Mouse (Mus musculus) midbrain, embryonic 15.5 days (tissue): Measurements from ENCODE around the gene Ufd1. TPM values are rescaled to one million over a fixed set of nuclear protein-coding genes. Genes with fewer than 3 reads are reported as not detected.
"Not testable (repeated sequence)": the region's sequence is repeated elsewhere in the genome, so short reads cannot be mapped to it uniquely, and the experiment has no call there.

Experiments
- ATAC-seq: fragments of 200-750 bp; cut with Nextera tagmentation; replicated peaks from 2 replicates; pipeline ENCODE4 v1.8.0; 2017; ENCODE audit warnings: moderate TSS enrichment
- H3K27ac ChIP-seq: fragments of 300-500 bp; sonication (generic); 2 replicates; pipeline ENCODE4 v1.5.1; 2015; ENCODE audit warnings: mild to moderate bottlenecking, inconsistent platforms
- H3K27me3 ChIP-seq: fragments of 300-500 bp; sonication (generic); replicated peaks from 2 replicates; pipeline ENCODE4 v1.6.1; 2015; ENCODE audit warnings: inconsistent platforms
- H3K36me3 ChIP-seq: fragments of 300-500 bp; sonication (generic); replicated peaks from 2 replicates; pipeline ENCODE4 v1.6.1; 2015; ENCODE audit warnings: inconsistent platforms
- H3K4me1 ChIP-seq: fragments of 300-500 bp; sonication (generic); 2 replicates; pipeline ENCODE4 v1.6.1; 2015; ENCODE audit warnings: inconsistent platforms
- H3K4me2 ChIP-seq: fragments of 300-500 bp; sonication (generic); 2 replicates; pipeline ENCODE4 v1.6.1; 2015; ENCODE audit warnings: inconsistent platforms, mild to moderate bottlenecking, moderate library complexity
- H3K4me3 ChIP-seq: fragments of 300-500 bp; sonication (generic); 2 replicates; pipeline ENCODE4 v1.5.1; 2015; ENCODE audit warnings: mild to moderate bottlenecking, inconsistent platforms
- H3K9ac ChIP-seq: fragments of 300-500 bp; sonication (generic); 2 replicates; pipeline ENCODE4 v1.6.1; 2015; ENCODE audit warnings: mild to moderate bottlenecking, inconsistent platforms
- H3K9me3 ChIP-seq: fragments of 300-500 bp; sonication (generic); 2 replicates; pipeline ENCODE4 v1.6.1; 2016; ENCODE audit warnings: inconsistent platforms
- WGBS: fragments of 180-500 bp; shearing (Covaris S2); methylation state at CpG from one replicate; pipeline ENCODE4 v1.1.7; 2015; ENCODE audit warnings: mixed read lengths; 5-methylcytosine and 5-hydroxymethylcytosine counted together
- polyA plus RNA-seq: library from polyadenylated mRNA; unstranded; fragments of >200 nt; fragmentation: Nextera tagmentation; extraction: Ambion mirVana; gene quantifications from 2 replicates; pipeline ENCODE4 v1.2.1, GENCODE M21; 2015

Ufd1 gene
- polyA plus RNA-seq, 1 experiment from 2014 or later: 122 TPM

DNA sequence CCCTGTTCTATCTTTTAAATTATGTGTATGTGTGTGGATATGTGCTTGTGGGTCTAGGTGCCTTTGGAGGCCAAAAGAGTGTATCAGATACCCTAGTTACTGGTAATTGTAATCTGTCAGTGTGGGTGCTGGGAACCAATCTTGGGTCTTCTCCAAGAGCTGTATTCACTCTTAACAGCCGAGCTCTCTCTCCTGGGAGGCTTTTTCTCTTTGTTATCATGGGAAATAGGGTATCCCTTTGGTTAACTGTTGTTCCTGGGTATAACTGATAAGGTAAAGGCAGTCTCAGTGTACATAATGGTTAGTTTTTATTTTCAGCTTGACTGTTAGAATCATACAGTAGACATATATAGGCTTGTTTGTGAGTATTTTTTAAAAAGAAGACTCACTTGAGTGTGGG lies 10.8 kb downstream of the Ufd1 start:
- H3K4me1 ChIP-seq: no peaks in the 10 kb centered on the region
- H3K9ac ChIP-seq: no peak overlapping the region
- no peak overlapping the region for H3K4me2 ChIP-seq
- H3K36me3 ChIP-seq: peaks cover 77% of the 10 kb centered on the region
- 87% methylated on average over 1 of the region's 1 CpGs for WGBS
- ATAC-seq: no peak
- no peak overlapping the region for H3K4me3 ChIP-seq
- no peaks in the 10 kb centered on the region for H3K9me3 ChIP-seq
- no peaks in the 10 kb centered on the region for H3K27me3 ChIP-seq
- H3K27ac ChIP-seq: no peak overlapping the region

GRCm38 (mm10) chr16:18822925-18823324 lies 11.3 kb downstream of the Ufd1 start:
- Histone ChIP-seq H3K4me2 (no peak overlapping the region), H3K27me3 (no peaks in the 10 kb centered on the region), H3K27ac (no peak overlapping the region), H3K9ac (no peak overlapping the region), H3K36me3 (peaks cover 81% of the 10 kb centered on the region), H3K9me3 (no peaks in the 10 kb centered on the region), H3K4me3 (no peak overlapping the region), H3K4me1 (no peaks in the 10 kb centered on the region)
- WGBS: 66% methylated on average over 4 of the region's 4 CpGs
- ATAC-seq: no peak

DNA sequence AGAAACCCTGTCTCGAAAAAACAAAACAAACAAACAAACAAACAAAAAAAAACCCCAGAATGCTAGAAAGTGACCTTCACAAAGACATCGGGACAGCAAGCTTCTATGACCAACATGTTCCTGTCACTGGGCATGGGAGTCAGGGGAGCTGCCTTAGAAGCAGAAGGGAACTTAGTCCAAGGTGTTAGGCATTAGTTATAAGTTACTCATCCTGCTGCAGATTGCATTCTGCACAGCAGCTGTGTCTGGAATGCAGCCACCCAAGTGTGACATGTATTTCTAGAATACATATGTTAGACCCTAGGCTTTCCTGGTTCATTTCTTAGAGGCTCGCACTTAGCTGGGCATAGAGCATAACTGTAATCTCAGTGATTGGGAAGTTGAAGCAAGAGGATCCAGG lies 17.1 kb downstream of the Ufd1 start:
- peaks cover 66% of the 10 kb centered on the region for H3K36me3 ChIP-seq
- H3K4me2 ChIP-seq: no peak overlapping the region
- H3K9me3 ChIP-seq: no peaks in the 10 kb centered on the region
- no peaks in the 10 kb centered on the region for H3K4me1 ChIP-seq
- H3K4me3 ChIP-seq: no peak overlapping the region
- 94% methylated on average over 3 of the region's 3 CpGs for WGBS
- no peak overlapping the region for H3K9ac ChIP-seq
- no peak overlapping the region for H3K27ac ChIP-seq
- ATAC-seq: no peak
- H3K27me3 ChIP-seq: no peaks in the 10 kb centered on the region

GRCm38 (mm10) chr16:18829102-18829501 lies 17.5 kb downstream of the Ufd1 start:
- 95% methylated on average over 6 of the region's 6 CpGs for WGBS
- peaks cover 64% of the 10 kb centered on the region for H3K36me3 ChIP-seq
- H3K27ac ChIP-seq: no peak overlapping the region
- ATAC-seq: no peak
- no peaks in the 10 kb centered on the region for H3K27me3 ChIP-seq
- H3K4me1 ChIP-seq: no peaks in the 10 kb centered on the region
- no peak overlapping the region for H3K9ac ChIP-seq
- no peak overlapping the region for H3K4me2 ChIP-seq
- H3K9me3 ChIP-seq: no peaks in the 10 kb centered on the region
- H3K4me3 ChIP-seq: no peak overlapping the region

- Histone ChIP-seq H3K27me3 (no peaks in the 10 kb centered on the region), H3K4me1 (peaks cover 14% of the 10 kb centered on the region), H3K9me3 (no peaks in the 10 kb centered on the region), H3K36me3 (peaks cover 27% of the 10 kb centered on the region), H3K27ac (no peak overlapping the region), H3K4me2 (no peak overlapping the region), H3K4me3 (no peak overlapping the region), H3K9ac (no peak overlapping the region)
- ATAC-seq: no peak
- 80% methylated on average over 2 of the region's 2 CpGs for WGBS
Observed at GRCm38 (mm10) chr16:18833486-18833885, 21.9 kb downstream of the Ufd1 start.

GRCm38 (mm10) chr16:18836073-18836467 lies 24.5 kb downstream of the Ufd1 start:
- peaks cover 14% of the 10 kb centered on the region for H3K4me1 ChIP-seq
- no peak overlapping the region for H3K27ac ChIP-seq
- peaks cover 12% of the 10 kb centered on the region for H3K36me3 ChIP-seq
- ATAC-seq: peak; percentile 67
- peak overlapping the region; percentile 80; the same call in 1 of the 2 replicates for H3K9ac ChIP-seq
- no peaks in the 10 kb centered on the region for H3K9me3 ChIP-seq
- peak overlapping the region; percentile 76 for H3K4me2 ChIP-seq
- H3K4me3 ChIP-seq: peak overlapping the region; percentile 74
- 27% methylated on average over 3 of the region's 3 CpGs for WGBS
- no peaks in the 10 kb centered on the region for H3K27me3 ChIP-seq

- Histone ChIP-seq H3K9me3 (no peaks in the 10 kb centered on the region), H3K4me2 (peak within 1 kb of the TSS; percentile 76), H3K27ac (peak within 1 kb of the TSS; percentile 82), H3K4me3 (peak within 1 kb of the TSS; percentile 74), H3K36me3 (peaks cover 10% of the 10 kb centered on the region), H3K9ac (peak within 1 kb of the TSS; percentile 80), H3K27me3 (no peaks in the 10 kb centered on the region), H3K4me1 (peaks cover 14% of the 10 kb centered on the region)
- under 1% methylated on average over 44 of the region's 46 CpGs for WGBS
- peak; percentile 99 for ATAC-seq
Observed at GRCm38 (mm10) chr16:18836468-18837208, 25.1 kb downstream of the Ufd1 start, which contains the start of the genes 2510002D24Rik and Gm28539. 2510002D24Rik (plus strand) TSS chr16:18836578. Gm28539 (plus strand) TSS chr16:18836584.

DNA sequence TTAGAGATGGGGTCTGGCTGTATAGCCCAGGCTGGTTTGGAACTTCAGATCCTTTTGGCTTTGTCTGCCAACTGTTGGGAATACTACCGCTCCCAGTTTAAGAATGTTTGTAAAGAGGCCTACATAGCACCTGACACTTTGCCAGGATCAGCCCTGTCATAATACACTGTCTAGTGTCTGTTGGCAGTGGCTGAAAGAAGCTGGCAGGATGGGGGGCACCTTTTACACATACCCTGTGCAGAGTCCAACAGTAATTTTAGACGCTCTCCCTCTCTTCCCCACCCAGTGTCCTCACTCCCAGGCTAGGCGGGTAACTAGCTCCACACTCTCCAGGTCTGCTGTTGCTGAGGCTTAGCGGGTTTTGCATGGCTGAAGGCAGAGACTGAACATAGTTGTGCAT lies 26.8 kb downstream of the Ufd1 start:
- Histone ChIP-seq H3K36me3 (no peaks in the 10 kb centered on the region; the same call in 1 of the 2 replicates), H3K4me3 (no peak overlapping the region), H3K4me2 (no peak overlapping the region), H3K27ac (no peak overlapping the region), H3K9me3 (no peaks in the 10 kb centered on the region), H3K27me3 (no peaks in the 10 kb centered on the region), H3K4me1 (peaks cover 14% of the 10 kb centered on the region), H3K9ac (no peak overlapping the region)
- 95% methylated on average over 4 of the region's 4 CpGs for WGBS
- ATAC-seq: no peak

GRCm38 (mm10) chr16:18846301-18846820 lies 34.8 kb downstream of the Ufd1 start:
- H3K9ac ChIP-seq: no peak overlapping the region
- H3K27ac ChIP-seq: no peak overlapping the region
- no peaks in the 10 kb centered on the region for H3K9me3 ChIP-seq
- no peak for ATAC-seq
- 89% methylated on average over 15 of the region's 15 CpGs for WGBS
- no peaks in the 10 kb centered on the region for H3K36me3 ChIP-seq
- no peak overlapping the region for H3K4me3 ChIP-seq
- H3K4me2 ChIP-seq: no peak overlapping the region
- H3K4me1 ChIP-seq: no peaks in the 10 kb centered on the region
- H3K27me3 ChIP-seq: no peaks in the 10 kb centered on the region

GRCm38 (mm10) chr16:18849521-18850190 lies 38.1 kb downstream of the Ufd1 start:
- H3K27ac ChIP-seq, H3K36me3 ChIP-seq, H3K4me1 ChIP-seq, H3K27me3 ChIP-seq, H3K4me2 ChIP-seq, H3K9me3 ChIP-seq, ATAC-seq, H3K9ac ChIP-seq, H3K4me3 ChIP-seq: not testable (repeated sequence)
- 90% methylated on average over 16 of the region's 17 CpGs for WGBS

DNA sequence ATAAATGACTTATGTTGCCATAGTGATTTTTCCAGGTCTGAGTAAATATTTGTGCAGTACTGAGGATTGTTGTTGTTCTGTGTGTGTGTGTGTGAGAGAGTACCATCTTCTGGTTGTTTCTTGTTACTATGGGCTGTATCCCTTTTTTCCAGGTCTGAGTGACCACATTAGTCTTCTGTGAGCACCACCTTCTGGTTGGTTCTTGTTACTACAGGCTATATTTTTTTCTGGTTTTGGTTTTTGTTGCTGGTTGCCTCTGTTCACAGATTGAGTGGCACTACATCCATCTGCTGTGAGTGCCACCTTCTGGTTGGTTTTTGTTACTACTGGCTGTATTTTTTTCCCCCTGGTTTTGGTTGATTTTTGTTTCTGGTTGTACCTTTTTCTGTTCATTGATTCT lies 47.0 kb downstream of the Ufd1 start:
- Histone ChIP-seq H3K27ac (no peak overlapping the region), H3K4me1 (no peaks in the 10 kb centered on the region), H3K36me3 (no peaks in the 10 kb centered on the region), H3K9me3 (no peaks in the 10 kb centered on the region), H3K27me3 (no peaks in the 10 kb centered on the region), H3K9ac (no peak overlapping the region), H3K4me3 (no peak overlapping the region), H3K4me2 (no peak overlapping the region)
- peak; percentile 48; the same call in 1 of the 2 replicates for ATAC-seq

- ATAC-seq: no peak
- no peaks in the 10 kb centered on the region for H3K27me3 ChIP-seq
- no peaks in the 10 kb centered on the region for H3K9me3 ChIP-seq
- 66% methylated on average over 1 of the region's 1 CpGs for WGBS
- H3K4me2 ChIP-seq: no peak overlapping the region
- no peak overlapping the region for H3K27ac ChIP-seq
- no peak overlapping the region for H3K9ac ChIP-seq
- no peak overlapping the region for H3K4me3 ChIP-seq
- H3K36me3 ChIP-seq: no peaks in the 10 kb centered on the region
- H3K4me1 ChIP-seq: no peaks in the 10 kb centered on the region
Observed at GRCm38 (mm10) chr16:18860186-18860585, 48.6 kb downstream of the Ufd1 start.
